ENCODE assay signal across 8 mouse cellular contexts in genomic region chr8:35882638-35883455, GRCm38 (mm10).
A peak's percentile ranks its signal among the peaks of the same experiment; 100 is the strongest.
DNase-seq lines count a peak whose midpoint lies in the region; ATAC-seq and TF ChIP-seq lines count a peak whose summit lies in the region.

No protein-coding gene starts in this region.

- ATAC-seq in lung, postnatal 0 days: no peak
- no peak for ATAC-seq in embryonic facial prominence, embryonic 13.5 days (ENCODE audit: insufficient number of reproducible peaks, insufficient read depth, low FRiP score, low TSS enrichment, low read depth)

- no peaks in the 10 kb centered on the region for H3K27me3 ChIP-seq in lung, postnatal 0 days (replicated peaks; ENCODE audit: insufficient read depth, low read length)
- H3K27me3 ChIP-seq in embryonic facial prominence, embryonic 13.5 days: no peaks in the 10 kb centered on the region

- intact Hi-C loops in heart, postnatal 14 days (cut with DNase I): loop anchor here (5.0 kb wide), 2 partner anchors 34 to 214 kb away; no protein-coding TSS in a partner anchor

- no peak overlapping the region for H3K27ac ChIP-seq in lung, postnatal 0 days (ENCODE audit: low read length)
- no peak overlapping the region; the same call in 1 of the 2 replicates for H3K27ac ChIP-seq in embryonic facial prominence, embryonic 13.5 days

- TF ChIP-seq CTCF in lung, postnatal 0 days (IDR thresholded peaks at IDR 0.05): no peak

- H3K4me1 ChIP-seq in lung, postnatal 0 days (ENCODE audit: insufficient read depth, low read depth, low read length): no peaks in the 10 kb centered on the region
- peaks cover 10% of the 10 kb centered on the region for H3K4me1 ChIP-seq in embryonic facial prominence, embryonic 13.5 days

- 44% methylated on average over 12 of the region's 12 CpGs for WGBS in lung, postnatal 0 days
- 11% methylated on average over 12 of the region's 12 CpGs for WGBS in embryonic facial prominence, embryonic 13.5 days

- H3K4me2 ChIP-seq in lung, postnatal 0 days (replicated peaks; ENCODE audit: low read depth, low read length): no peak overlapping the region
- peak overlapping the region; percentile 40 for H3K4me2 ChIP-seq in embryonic facial prominence, embryonic 13.5 days

- 0 out of 2 replicates have a peak, but pooled peaks have one; percentile 9 for TF ChIP-seq EP300 in lung, postnatal 0 days (IDR thresholded peaks at IDR 0.05)

- no peak overlapping the region for H3K9ac ChIP-seq in lung, postnatal 0 days (replicated peaks; ENCODE audit: low read depth)
- H3K9ac ChIP-seq in embryonic facial prominence, embryonic 13.5 days: no peak overlapping the region

- peak; percentile 23 for DNase-seq in lung, postnatal 0 days (ENCODE audit: low spot score)
- DNase-seq in lung, adult 18-20 months: no peak
- DNase-seq in heart, postnatal 14 days: peak; percentile 70 to 81
- peak; percentile 18 to 52 for DNase-seq in lung, postnatal 4 days
- DNase-seq in cerebellum, adult 11-12 months: no peak
- no peak for DNase-seq in cerebellum, adult 11 months
- no peak for DNase-seq in urinary bladder, adult 18-20 months (ENCODE audit: low spot score in 2 of 2)

- H3K9me3 ChIP-seq in lung, postnatal 0 days (ENCODE audit: low read length): no peaks in the 10 kb centered on the region
- H3K9me3 ChIP-seq in embryonic facial prominence, embryonic 13.5 days: peaks cover 3% of the 10 kb centered on the region; the same call in 1 of the 2 replicates

- no peaks in the 10 kb centered on the region for H3K36me3 ChIP-seq in lung, postnatal 0 days (ENCODE audit: insufficient read depth, low read length)
- H3K36me3 ChIP-seq in embryonic facial prominence, embryonic 13.5 days: no peaks in the 10 kb centered on the region

- no peak overlapping the region for H3K4me3 ChIP-seq in lung, postnatal 0 days (ENCODE audit: low read depth, low read length)
- H3K4me3 ChIP-seq in embryonic facial prominence, embryonic 13.5 days: no peak overlapping the region

Comparison
In these comparisons a context has a peak if more than half of its experiments do, and no peak if none do; other contexts are left out.
1. DNase-seq: peak in lung, postnatal 0 days (single experiment), heart, postnatal 14 days (2 of 2) and lung, postnatal 4 days (2 of 2); none in lung, adult 18-20 months (0 of 2), cerebellum, adult 11-12 months (single experiment), cerebellum, adult 11 months (single experiment) and urinary bladder, adult 18-20 months (0 of 2).